Mouse (Mus musculus): ENCODE data around the gene Plxnc1. TPM values are rescaled to one million over a fixed set of nuclear protein-coding genes. Genes with fewer than 3 reads are reported as not detected.

Gene Plxnc1
- polyA plus RNA-seq, 1 experiment: 82.8 TPM

- TF ChIP-seq CTCF (IDR thresholded peaks at IDR 0.05; ENCODE audit: low read depth, low read length): no peak
- no peak overlapping the region for H3K4me3 ChIP-seq (ENCODE audit: insufficient read depth, low read length)
- peak overlapping the region; percentile 98 for H3K27ac ChIP-seq (ENCODE audit: insufficient read depth, low read depth, low read length)
- peaks cover 81% of the 10 kb centered on the region for H3K4me1 ChIP-seq (ENCODE audit: control insufficient read depth, insufficient read depth, low read length)
These were observed 28.9 kb downstream of the Plxnc1 start for GRCm38 (mm10) chr10:94915746-94916145.

GRCm38 (mm10) chr10:94914081-94914480, 30.6 kb downstream of the Plxnc1 start:
- no peak for TF ChIP-seq CTCF (IDR thresholded peaks at IDR 0.05; ENCODE audit: low read depth, low read length)
- no peak for TF ChIP-seq POLR2A (IDR thresholded peaks at IDR 0.05; ENCODE audit: borderline replicate concordance, low read depth, low read length)
- no peak overlapping the region for H3K4me3 ChIP-seq (ENCODE audit: insufficient read depth, low read length)
- H3K27ac ChIP-seq (ENCODE audit: insufficient read depth, low read depth, low read length): no peak overlapping the region; the same call in 1 of the 2 replicates
- H3K4me1 ChIP-seq (ENCODE audit: control insufficient read depth, insufficient read depth, low read length): peaks cover 79% of the 10 kb centered on the region

DNA sequence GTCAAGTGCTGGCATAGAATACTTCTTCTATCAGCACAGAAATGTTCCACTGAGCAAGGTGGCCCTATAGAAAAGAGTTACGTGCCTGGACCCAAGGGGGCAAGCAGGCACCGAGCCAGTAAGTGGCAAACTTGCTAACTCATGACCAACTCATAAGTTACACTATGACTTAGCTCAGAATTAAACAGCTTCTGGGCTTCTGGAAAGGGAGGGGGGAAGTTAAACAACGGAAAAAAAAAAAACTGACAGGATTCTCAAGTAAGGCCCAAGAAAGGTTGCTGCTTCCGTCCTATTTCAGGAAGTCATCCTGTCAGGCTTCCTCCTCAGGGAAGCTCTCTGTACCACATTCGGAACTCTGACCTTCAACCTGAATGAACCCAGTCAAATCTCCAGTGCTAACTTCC, 31.3 kb downstream of the Plxnc1 start:
- H3K4me1 ChIP-seq (ENCODE audit: control insufficient read depth, insufficient read depth, low read length): peaks cover 80% of the 10 kb centered on the region
- TF ChIP-seq POLR2A (IDR thresholded peaks at IDR 0.05; ENCODE audit: borderline replicate concordance, low read depth, low read length) (no peak), CTCF (IDR thresholded peaks at IDR 0.05; ENCODE audit: low read depth, low read length) (no peak)
- H3K4me3 ChIP-seq (ENCODE audit: insufficient read depth, low read length): no peak overlapping the region
- H3K27ac ChIP-seq (ENCODE audit: insufficient read depth, low read depth, low read length): peak overlapping the region; percentile 84

- TF ChIP-seq CTCF (IDR thresholded peaks at IDR 0.05; ENCODE audit: low read depth, low read length): no peak
- no peak for TF ChIP-seq POLR2A (IDR thresholded peaks at IDR 0.05; ENCODE audit: borderline replicate concordance, low read depth, low read length)
- peak overlapping the region; percentile 84 for H3K27ac ChIP-seq (ENCODE audit: insufficient read depth, low read depth, low read length)
These were observed 32.1 kb downstream of the Plxnc1 start for GRCm38 (mm10) chr10:94912551-94912950.

GRCm38 (mm10) chr10:94911102-94911501, 33.5 kb downstream of the Plxnc1 start:
- Histone ChIP-seq H3K27ac (ENCODE audit: insufficient read depth, low read depth, low read length) (no peak overlapping the region), H3K4me1 (ENCODE audit: control insufficient read depth, insufficient read depth, low read length) (peaks cover 63% of the 10 kb centered on the region), H3K4me3 (ENCODE audit: insufficient read depth, low read length) (no peak overlapping the region)
- no peak for TF ChIP-seq CTCF (IDR thresholded peaks at IDR 0.05; ENCODE audit: low read depth, low read length)

More at GRCm38 (mm10) chr10:94912551-94912950, 32.1 kb downstream of the Plxnc1 start:
- H3K4me3 ChIP-seq (ENCODE audit: insufficient read depth, low read length): no peak overlapping the region
- peaks cover 75% of the 10 kb centered on the region for H3K4me1 ChIP-seq (ENCODE audit: control insufficient read depth, insufficient read depth, low read length)

- Histone ChIP-seq H3K4me3 (ENCODE audit: insufficient read depth, low read length) (no peak overlapping the region), H3K4me1 (ENCODE audit: control insufficient read depth, insufficient read depth, low read length) (peaks cover 58% of the 10 kb centered on the region), H3K27ac (ENCODE audit: insufficient read depth, low read depth, low read length) (no peak overlapping the region)
- no peak for TF ChIP-seq POLR2A (IDR thresholded peaks at IDR 0.05; ENCODE audit: borderline replicate concordance, low read depth, low read length)
- TF ChIP-seq CTCF (IDR thresholded peaks at IDR 0.05; ENCODE audit: low read depth, low read length): no peak
These were observed 34.1 kb downstream of the Plxnc1 start for GRCm38 (mm10) chr10:94910570-94910969.

- Histone ChIP-seq H3K4me3 (ENCODE audit: insufficient read depth, low read length) (no peak overlapping the region), H3K4me1 (ENCODE audit: control insufficient read depth, insufficient read depth, low read length) (peaks cover 56% of the 10 kb centered on the region), H3K27ac (ENCODE audit: insufficient read depth, low read depth, low read length) (no peak overlapping the region)
- TF ChIP-seq CTCF (IDR thresholded peaks at IDR 0.05; ENCODE audit: low read depth, low read length) (no peak), POLR2A (IDR thresholded peaks at IDR 0.05; ENCODE audit: borderline replicate concordance, low read depth, low read length) (no peak)
These were observed 34.8 kb downstream of the Plxnc1 start for GRCm38 (mm10) chr10:94909789-94910188.

GRCm38 (mm10) chr10:94908976-94909717, 35.5 kb downstream of the Plxnc1 start:
- Histone ChIP-seq H3K27ac (ENCODE audit: insufficient read depth, low read depth, low read length) (peak overlapping the region; percentile 66), H3K4me3 (ENCODE audit: insufficient read depth, low read length) (no peak overlapping the region), H3K4me1 (ENCODE audit: control insufficient read depth, insufficient read depth, low read length) (peaks cover 59% of the 10 kb centered on the region)
- TF ChIP-seq CTCF (IDR thresholded peaks at IDR 0.05; ENCODE audit: low read depth, low read length) (no peak), POLR2A (IDR thresholded peaks at IDR 0.05; ENCODE audit: borderline replicate concordance, low read depth, low read length) (no peak)

- peaks cover 30% of the 10 kb centered on the region for H3K4me1 ChIP-seq (ENCODE audit: control insufficient read depth, insufficient read depth, low read length)
- TF ChIP-seq CTCF (IDR thresholded peaks at IDR 0.05; ENCODE audit: low read depth, low read length) (no peak), POLR2A (IDR thresholded peaks at IDR 0.05; ENCODE audit: borderline replicate concordance, low read depth, low read length) (no peak)
These were observed 38.8 kb downstream of the Plxnc1 start for GRCm38 (mm10) chr10:94905689-94906473.

DNA sequence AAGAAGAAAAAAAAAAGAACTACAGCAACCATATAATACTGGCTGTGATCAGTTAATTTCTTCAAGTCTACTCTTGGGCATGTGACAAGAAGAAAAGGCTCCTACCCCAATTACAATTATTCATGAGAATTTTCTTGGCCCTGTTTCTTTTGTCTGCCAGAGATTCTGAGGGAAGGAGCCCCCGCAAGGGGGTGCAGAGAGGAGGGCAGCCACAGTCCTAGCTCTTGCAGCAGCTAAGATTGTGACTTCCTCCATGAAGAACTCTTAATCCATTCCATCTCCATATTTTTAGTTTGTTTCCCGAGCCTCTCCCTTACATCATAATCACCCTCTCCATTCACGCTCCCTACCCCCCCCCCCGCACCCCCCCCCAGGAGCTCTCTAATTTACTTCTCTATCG, 39.4 kb downstream of the Plxnc1 start:
- Histone ChIP-seq H3K4me1 (ENCODE audit: control insufficient read depth, insufficient read depth, low read length) (peaks cover 25% of the 10 kb centered on the region), H3K27ac (ENCODE audit: insufficient read depth, low read depth, low read length) (no peak overlapping the region), H3K4me3 (ENCODE audit: insufficient read depth, low read length) (no peak overlapping the region)
- TF ChIP-seq CTCF (IDR thresholded peaks at IDR 0.05; ENCODE audit: low read depth, low read length): no peak

More at GRCm38 (mm10) chr10:94905689-94906473, 38.8 kb downstream of the Plxnc1 start:
- H3K4me3 ChIP-seq (ENCODE audit: insufficient read depth, low read length): no peak overlapping the region
- no peak overlapping the region for H3K27ac ChIP-seq (ENCODE audit: insufficient read depth, low read depth, low read length)

All from bone marrow macrophage, adult 2 months (primary cell).